Mouse (Mus musculus) bone marrow, adult 2 months (tissue): ENCODE measurements around the gene Tex261. TPM values are rescaled to one million over a fixed set of nuclear protein-coding genes. Genes with fewer than 3 reads are reported as not detected.
"Not testable (repeated sequence)": the region's sequence is repeated elsewhere in the genome, so short reads cannot be mapped to it uniquely, and the experiment has no call there.

ENCODE experiments used
- H3K27ac ChIP-seq: fragments of 200-500 bp; 2 replicates; pipeline ENCODE4 v1.5.1; 2012; ENCODE audit warnings: low read depth, mild to moderate bottlenecking, control low read depth, inconsistent platforms, low read length; ENCODE audit not compliant: control insufficient read depth, poor library complexity, insufficient read depth
- H3K4me1 ChIP-seq: fragments of 200-500 bp; 2 replicates; pipeline ENCODE4 v1.6.1; 2011; ENCODE audit warnings: low read length; ENCODE audit not compliant: control insufficient read depth, insufficient read depth
- H3K4me3 ChIP-seq: fragments of 200-500 bp; replicated peaks from 2 replicates; pipeline ENCODE3; 2011; ENCODE audit warnings: mild to moderate bottlenecking, low read depth, low read length, control low read depth; ENCODE audit not compliant: control insufficient read depth
- CTCF ChIP-seq: fragments of 200-500 bp; IDR thresholded peaks from 2 replicates; pipeline ENCODE4 v1.5.1; 2011; ENCODE audit warnings: low read length, control low read depth; ENCODE audit not compliant: control insufficient read depth, insufficient read depth
- POLR2A ChIP-seq: fragments of 200-500 bp; IDR thresholded peaks from 2 replicates; pipeline ENCODE4 v1.6.1; 2011; ENCODE audit warnings: low read depth, mild to moderate bottlenecking, control low read depth, low read length, borderline replicate concordance; ENCODE audit not compliant: control insufficient read depth
- WGBS: fragments of 180-500 bp; shearing (Covaris S2); methylation state at CpG from one replicate; pipeline ENCODE4 v1.1.7; 2018; 5-methylcytosine and 5-hydroxymethylcytosine counted together
- polyA plus RNA-seq: library from polyadenylated mRNA; stranded (reverse); fragments of >200 nt; gene quantifications from 2 replicates; pipeline ENCODE4 v1.2.4, GENCODE M21; 2011; ENCODE audit warnings: low replicate concordance; ENCODE audit not compliant: missing spikeins, insufficient read depth, insufficient read length

The Tex261 gene
- polyA plus RNA-seq, 1 experiment = 30.4 TPM

- Histone ChIP-seq H3K27ac (peak within 1 kb of the TSS; percentile 98), H3K4me3 (peak within 1 kb of the TSS; percentile 88), H3K4me1 (no peaks in the 10 kb centered on the region; the same call in 1 of the 2 replicates)
- WGBS = under 1% methylated on average over 43 of the region's 43 CpGs
- TF ChIP-seq POLR2A (peak; percentile 83), CTCF (0 out of 2 replicates have a peak, but pooled peaks have one; percentile 13)
Measured at GRCm38 (mm10) chr6:83794760-83795296, 19.2 kb upstream of the Tex261 start, which contains the start of gene Nagk. Gene Nagk (plus strand): TSS chr6:83794982.

- Histone ChIP-seq H3K4me1 (no peaks in the 10 kb centered on the region; the same call in 1 of the 2 replicates), H3K4me3 (no peak overlapping the region), H3K27ac (no peak overlapping the region)
- 12% methylated on average over 4 of the region's 4 CpGs for WGBS
- no peak for TF ChIP-seq POLR2A
- no peak for TF ChIP-seq CTCF
Measured at GRCm38 (mm10) chr6:83791251-83791890, 15.8 kb upstream of the Tex261 start.

- H3K4me1 ChIP-seq, H3K4me3 ChIP-seq, H3K27ac ChIP-seq: not testable (repeated sequence)
- 79% methylated on average over 5 of the region's 5 CpGs for WGBS
Measured at GRCm38 (mm10) chr6:83790533-83790932, 14.9 kb upstream of the Tex261 start.

GRCm38 (mm10) chr6:83788554-83788953 lies 12.9 kb upstream of the Tex261 start:
- WGBS = 85% methylated on average over 7 of the region's 7 CpGs
- H3K4me1 ChIP-seq = no peaks in the 10 kb centered on the region; the same call in 1 of the 2 replicates
- H3K4me3 ChIP-seq = no peak overlapping the region
- H3K27ac ChIP-seq = no peak overlapping the region
- TF ChIP-seq POLR2A (no peak), CTCF (no peak)

GRCm38 (mm10) chr6:83786426-83786825 lies 10.8 kb upstream of the Tex261 start:
- Histone ChIP-seq H3K4me1 (no peaks in the 10 kb centered on the region; the same call in 1 of the 2 replicates), H3K27ac (no peak overlapping the region), H3K4me3 (no peak overlapping the region)
- no peak for TF ChIP-seq POLR2A
- no peak for TF ChIP-seq CTCF
- 77% methylated on average over 3 of the region's 3 CpGs for WGBS

GRCm38 (mm10) chr6:83779026-83779425 lies 3.4 kb upstream of the Tex261 start:
- TF ChIP-seq CTCF (peak; percentile 77), POLR2A (no peak)
- 10% methylated on average over 5 of the region's 5 CpGs for WGBS
- Histone ChIP-seq H3K4me1 (no peaks in the 10 kb centered on the region; the same call in 1 of the 2 replicates), H3K27ac (no peak overlapping the region), H3K4me3 (no peak overlapping the region)

- 81% methylated on average over 7 of the region's 7 CpGs for WGBS
- Histone ChIP-seq H3K27ac (no peak overlapping the region), H3K4me3 (no peak overlapping the region), H3K4me1 (no peaks in the 10 kb centered on the region; the same call in 1 of the 2 replicates)
- no peak for TF ChIP-seq POLR2A
Measured at GRCm38 (mm10) chr6:83778306-83778705, 2.7 kb upstream of the Tex261 start.

- Histone ChIP-seq H3K27ac (peak overlapping the region; percentile 79), H3K4me1 (no peaks in the 10 kb centered on the region; the same call in 1 of the 2 replicates), H3K4me3 (peak overlapping the region; percentile 86)
- WGBS = under 1% methylated on average over 14 of the region's 14 CpGs
- no peak for TF ChIP-seq CTCF
- TF ChIP-seq POLR2A = no peak
Measured at GRCm38 (mm10) chr6:83774781-83775563, 641 bp downstream of the Tex261 start.

- Histone ChIP-seq H3K4me3 (no peak overlapping the region), H3K4me1 (no peaks in the 10 kb centered on the region; the same call in 1 of the 2 replicates), H3K27ac (no peak overlapping the region)
- WGBS = 46% methylated on average over 9 of the region's 9 CpGs
- TF ChIP-seq CTCF (no peak), POLR2A (no peak)
Measured at GRCm38 (mm10) chr6:83774126-83774525, 1.5 kb downstream of the Tex261 start.
